Mouse (Mus musculus): ENCODE measurements around the gene Asb9. TPM values are rescaled to one million over a fixed set of nuclear protein-coding genes. Genes with fewer than 3 reads are reported as not detected.

Asb9 gene
- not detected for polyA plus RNA-seq (2017; shearing (Covaris generic))

GRCm38 (mm10) chrX:164505709-164506498 is at the start of gene Asb9:
Gene Asb9 (plus strand): TSS chrX:164506327.

Other genes starting within 250 kb of the Asb9 start
- gene Bmx, start 248.1 kb upstream of the Asb9 start, polyA plus RNA-seq (2017; shearing (Covaris generic)) = not detected
- gene Pir, start 237.0 kb upstream of the Asb9 start, polyA plus RNA-seq (2017; shearing (Covaris generic)) = not detected
- gene Vegfd, start 132.9 kb upstream of the Asb9 start, polyA plus RNA-seq (2017; shearing (Covaris generic)) = not detected
- 14.7 TPM for gene Piga, start 86.5 kb upstream of the Asb9 start, polyA plus RNA-seq (2017; shearing (Covaris generic))
- gene Asb11, start 69.3 kb upstream of the Asb9 start, polyA plus RNA-seq (2017; shearing (Covaris generic)) = not detected

Measured in effector memory CD4-positive, alpha-beta T cell, adult 7 months (primary cell).